Mouse (Mus musculus): ENCODE results near the gene Rbfox1.

DNA sequence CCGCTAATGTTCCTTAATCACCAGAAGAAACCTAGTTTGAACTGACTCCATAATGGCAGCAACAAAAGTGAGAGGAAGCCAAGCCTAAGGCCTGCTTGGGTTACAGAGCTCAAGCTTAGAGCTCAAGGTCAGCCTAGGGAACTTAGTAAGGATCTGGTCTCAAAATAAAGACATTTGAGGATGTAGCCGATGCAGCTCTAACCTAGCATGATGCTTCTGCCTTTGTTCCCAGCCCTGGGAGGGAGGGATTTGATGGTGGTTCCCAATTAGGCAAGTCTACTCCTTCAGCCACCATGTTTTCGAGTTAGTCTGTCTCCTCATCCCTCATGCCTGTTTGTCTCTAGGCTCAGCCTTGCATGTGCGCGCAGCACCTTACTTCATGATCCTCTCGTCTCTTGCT, 1548.1 kb downstream of the Rbfox1 start:
- no peak for TF ChIP-seq CTCF (IDR thresholded peaks at IDR 0.05; ENCODE audit: low read depth, low read length)
- no peak for TF ChIP-seq POLR2A (IDR thresholded peaks at IDR 0.05; ENCODE audit: extremely low read depth, insufficient read depth, low read length)
